Mouse (Mus musculus): ENCODE results near the gene Cask. TPM values are rescaled to one million over a fixed set of nuclear protein-coding genes. Genes with fewer than 3 reads are reported as not detected.

Cask gene
- polyA plus RNA-seq, 1 experiment from 2014 or later: 14.6 TPM

Other genes with a start within 250 kb of the Cask start
- 1.0 and 2.2 TPM in 2 replicates for gene Gpr34, start 219.3 kb downstream of the Cask start, polyA plus RNA-seq (2016; fragmentation: Nextera tagmentation; extraction: Ambion mirVana)
- 0.26 and 0.52 TPM in 2 replicates for gene Gpr82, start 190.0 kb downstream of the Cask start, polyA plus RNA-seq (2016; fragmentation: Nextera tagmentation; extraction: Ambion mirVana)